Mouse (Mus musculus): ENCODE data around the gene Rab21. TPM values are rescaled to one million over a fixed set of nuclear protein-coding genes. Genes with fewer than 3 reads are reported as not detected.

The Rab21 gene
- polyA plus RNA-seq, 1 experiment, result 64.7 TPM

DNA sequence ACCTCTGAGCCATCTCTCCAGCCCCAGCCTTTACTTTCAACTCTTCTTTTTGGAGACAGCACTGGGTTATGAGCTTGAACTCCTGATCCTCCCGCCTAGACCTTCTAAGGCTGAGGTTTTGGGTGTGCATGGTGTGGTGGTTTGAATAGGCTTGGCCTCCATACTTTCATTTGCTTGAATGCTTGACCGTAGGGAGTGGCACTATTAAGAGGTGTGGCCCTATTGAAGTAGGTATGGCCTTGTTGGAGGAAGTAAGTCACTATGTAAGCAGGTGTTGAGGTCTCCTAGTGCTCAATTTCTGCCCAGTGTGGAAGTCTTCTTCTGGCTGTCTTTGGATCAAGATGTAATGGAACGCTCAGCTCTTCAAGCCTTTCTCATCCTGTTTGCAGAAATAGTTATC lies 54.0 kb downstream of the Rab21 start:
- TF ChIP-seq CTCF (IDR thresholded peaks at IDR 0.05; ENCODE audit: borderline replicate concordance, insufficient read depth, low read length) (no peak), POLR2A (IDR thresholded peaks at IDR 0.05; ENCODE audit: low read depth, low read length) (no peak)
- Histone ChIP-seq H3K4me3 (ENCODE audit: insufficient read depth, low read length) (no peak overlapping the region), H3K4me1 (ENCODE audit: control insufficient read depth, insufficient read depth, low read length) (no peaks in the 10 kb centered on the region), H3K27ac (ENCODE audit: insufficient read depth, low read length) (no peak overlapping the region)

- no peak for TF ChIP-seq CTCF (IDR thresholded peaks at IDR 0.05; ENCODE audit: borderline replicate concordance, insufficient read depth, low read length)
- TF ChIP-seq POLR2A (IDR thresholded peaks at IDR 0.05; ENCODE audit: low read depth, low read length), result no peak
- Histone ChIP-seq H3K4me3 (ENCODE audit: insufficient read depth, low read length) (no peak overlapping the region), H3K4me1 (ENCODE audit: control insufficient read depth, insufficient read depth, low read length) (no peaks in the 10 kb centered on the region), H3K27ac (ENCODE audit: insufficient read depth, low read length) (no peak overlapping the region)
Measured at GRCm38 (mm10) chr10:115256162-115256561, 59.2 kb downstream of the Rab21 start.

GRCm38 (mm10) chr10:115253521-115253920 lies 61.9 kb downstream of the Rab21 start:
- Histone ChIP-seq H3K27ac (ENCODE audit: insufficient read depth, low read length) (no peak overlapping the region), H3K4me1 (ENCODE audit: control insufficient read depth, insufficient read depth, low read length) (peaks cover 6% of the 10 kb centered on the region; the same call in 1 of the 2 replicates), H3K4me3 (ENCODE audit: insufficient read depth, low read length) (no peak overlapping the region)
- TF ChIP-seq CTCF (IDR thresholded peaks at IDR 0.05; ENCODE audit: borderline replicate concordance, insufficient read depth, low read length) (no peak), POLR2A (IDR thresholded peaks at IDR 0.05; ENCODE audit: low read depth, low read length) (no peak)

DNA sequence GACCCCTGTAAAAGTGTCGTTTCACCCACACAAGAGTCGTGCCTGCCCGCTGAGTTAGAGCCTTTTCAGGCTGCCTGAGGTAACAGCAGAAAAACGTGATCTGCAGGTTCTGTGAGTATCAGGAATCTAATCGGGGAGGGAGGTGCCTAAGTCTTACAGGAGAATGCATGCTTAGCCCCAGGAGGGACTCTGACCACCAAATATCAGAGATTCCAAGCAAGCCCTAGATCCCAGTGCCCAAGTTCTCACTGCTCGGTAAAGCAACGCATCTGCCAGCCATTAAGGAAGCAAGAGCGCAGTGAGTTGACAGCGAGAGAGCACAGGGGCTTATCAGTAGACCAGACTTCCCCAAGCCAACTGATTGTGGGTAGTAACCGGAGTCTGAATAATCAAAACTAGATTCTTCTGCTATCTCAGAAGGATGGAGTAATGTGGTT lies 63.1 kb downstream of the Rab21 start:
- Histone ChIP-seq H3K4me3 (ENCODE audit: insufficient read depth, low read length) (0 out of 2 replicates have a peak overlapping the region, but pooled peaks have one; percentile 16), H3K27ac (ENCODE audit: insufficient read depth, low read length) (peak overlapping the region; percentile 43; the same call in 1 of the 2 replicates), H3K4me1 (ENCODE audit: control insufficient read depth, insufficient read depth, low read length) (peaks cover 6% of the 10 kb centered on the region; the same call in 1 of the 2 replicates)
- TF ChIP-seq CTCF (IDR thresholded peaks at IDR 0.05; ENCODE audit: borderline replicate concordance, insufficient read depth, low read length) (no peak), POLR2A (IDR thresholded peaks at IDR 0.05; ENCODE audit: low read depth, low read length) (peak; percentile 51; the same call in 1 of the 2 replicates)

DNA sequence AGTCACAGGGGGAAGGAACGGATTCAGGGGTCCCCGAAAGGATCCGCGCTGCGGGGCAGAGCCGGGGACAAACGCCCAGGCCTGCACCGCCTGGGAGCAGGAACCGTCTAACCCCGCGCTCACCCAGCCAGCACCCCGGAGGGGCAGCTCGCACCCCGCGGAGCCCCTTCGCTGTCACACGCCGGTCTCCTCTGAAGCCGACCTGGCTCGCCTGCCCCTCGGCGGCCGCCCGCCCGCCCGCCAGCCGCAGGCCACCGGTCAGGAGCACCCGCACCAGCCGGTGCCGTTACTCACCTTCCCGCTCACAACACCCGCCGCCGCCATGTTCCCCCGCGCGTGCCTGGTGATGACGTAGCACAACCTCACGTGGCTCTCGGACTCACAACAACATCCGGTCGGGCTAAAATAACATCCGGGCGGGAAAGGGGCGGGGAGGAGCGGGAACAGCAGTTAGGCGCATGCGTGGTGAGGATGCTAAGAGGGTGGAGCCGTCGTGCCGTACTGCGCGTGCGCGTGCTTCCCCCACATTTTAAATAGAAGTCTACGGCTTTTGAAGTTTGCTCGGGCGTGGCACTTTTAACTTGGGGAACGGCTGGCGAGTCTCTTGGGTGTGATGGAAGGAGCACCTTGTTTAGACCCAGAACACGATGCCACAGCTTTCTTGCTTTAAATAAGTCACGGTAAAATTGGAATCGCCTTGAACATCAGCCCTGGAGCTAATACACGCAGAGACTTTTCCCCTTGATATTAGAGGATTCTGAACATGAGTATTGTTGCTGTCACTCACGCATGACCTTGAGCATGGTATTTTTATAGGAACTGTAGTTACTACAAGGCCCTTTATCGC lies 64.1 kb downstream of the Rab21 start, which contains the start of gene Tbc1d15:
Gene Tbc1d15, minus strand, starts transcription at position 380 of the 847 bp plus-strand sequence.
- Histone ChIP-seq H3K27ac (ENCODE audit: insufficient read depth, low read length) (peak within 1 kb of the TSS; percentile 43; the same call in 1 of the 2 replicates), H3K4me1 (ENCODE audit: control insufficient read depth, insufficient read depth, low read length) (peaks cover 6% of the 10 kb centered on the region; the same call in 1 of the 2 replicates), H3K4me3 (ENCODE audit: insufficient read depth, low read length) (peak within 1 kb of the TSS; percentile 95)
- TF ChIP-seq CTCF (IDR thresholded peaks at IDR 0.05; ENCODE audit: borderline replicate concordance, insufficient read depth, low read length) (no peak), POLR2A (IDR thresholded peaks at IDR 0.05; ENCODE audit: low read depth, low read length) (peak; percentile 66)

- Histone ChIP-seq H3K4me1 (ENCODE audit: control insufficient read depth, insufficient read depth, low read length) (peaks cover 6% of the 10 kb centered on the region; the same call in 1 of the 2 replicates), H3K27ac (ENCODE audit: insufficient read depth, low read length) (no peak overlapping the region), H3K4me3 (ENCODE audit: insufficient read depth, low read length) (peak overlapping the region; percentile 95)
- no peak for TF ChIP-seq POLR2A (IDR thresholded peaks at IDR 0.05; ENCODE audit: low read depth, low read length)
- no peak for TF ChIP-seq CTCF (IDR thresholded peaks at IDR 0.05; ENCODE audit: borderline replicate concordance, insufficient read depth, low read length)
Measured at GRCm38 (mm10) chr10:115250235-115251087, 64.9 kb downstream of the Rab21 start.

GRCm38 (mm10) chr10:115248041-115248440 lies 67.4 kb downstream of the Rab21 start:
- H3K4me1 ChIP-seq (ENCODE audit: control insufficient read depth, insufficient read depth, low read length), result peaks cover 6% of the 10 kb centered on the region; the same call in 1 of the 2 replicates
- TF ChIP-seq POLR2A (IDR thresholded peaks at IDR 0.05; ENCODE audit: low read depth, low read length) (no peak), CTCF (IDR thresholded peaks at IDR 0.05; ENCODE audit: borderline replicate concordance, insufficient read depth, low read length) (no peak)
- H3K4me3 ChIP-seq (ENCODE audit: insufficient read depth, low read length), result no peak overlapping the region
- no peak overlapping the region for H3K27ac ChIP-seq (ENCODE audit: insufficient read depth, low read length)

- no peak overlapping the region for H3K4me3 ChIP-seq (ENCODE audit: insufficient read depth, low read length)
- TF ChIP-seq CTCF (IDR thresholded peaks at IDR 0.05; ENCODE audit: borderline replicate concordance, insufficient read depth, low read length) (no peak), POLR2A (IDR thresholded peaks at IDR 0.05; ENCODE audit: low read depth, low read length) (no peak)
Measured at GRCm38 (mm10) chr10:115245488-115245887, 69.9 kb downstream of the Rab21 start.

DNA sequence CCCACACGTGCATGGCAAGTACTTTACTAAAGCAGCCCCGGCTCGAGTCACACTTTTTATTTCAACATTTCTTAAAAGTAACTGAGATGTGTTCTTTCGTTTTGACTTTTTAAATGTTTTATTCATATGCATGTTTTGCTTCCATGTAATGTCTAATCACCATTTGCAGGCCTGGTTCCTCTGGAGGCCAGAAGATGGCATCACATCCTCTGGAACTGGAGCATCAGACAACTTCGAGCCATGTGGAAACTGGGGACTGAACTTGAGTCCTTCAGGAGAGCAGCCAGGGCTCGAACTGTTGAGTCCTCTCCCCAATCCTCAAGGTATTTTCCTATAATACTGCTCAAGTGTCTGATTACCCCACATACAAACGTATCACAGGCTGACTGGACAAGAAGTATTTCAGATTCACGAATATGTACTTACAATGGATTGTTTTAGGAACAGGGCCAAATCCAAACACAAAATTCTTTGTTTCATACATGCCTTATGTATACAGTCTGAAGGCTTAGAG lies 74.3 kb downstream of the Rab21 start:
- TF ChIP-seq POLR2A (IDR thresholded peaks at IDR 0.05; ENCODE audit: low read depth, low read length), result no peak
- peak; percentile 38; the same call in 1 of the 2 replicates for TF ChIP-seq CTCF (IDR thresholded peaks at IDR 0.05; ENCODE audit: borderline replicate concordance, insufficient read depth, low read length)
- Histone ChIP-seq H3K4me3 (ENCODE audit: insufficient read depth, low read length) (no peak overlapping the region), H3K4me1 (ENCODE audit: control insufficient read depth, insufficient read depth, low read length) (peaks cover 7% of the 10 kb centered on the region), H3K27ac (ENCODE audit: insufficient read depth, low read length) (peak overlapping the region; percentile 20)

More at GRCm38 (mm10) chr10:115245488-115245887, 69.9 kb downstream of the Rab21 start:
- Histone ChIP-seq H3K27ac (ENCODE audit: insufficient read depth, low read length) (no peak overlapping the region), H3K4me1 (ENCODE audit: control insufficient read depth, insufficient read depth, low read length) (peaks cover 10% of the 10 kb centered on the region)

All from embryonic fibroblast, embryonic 13.5 days (primary cell).